10 mouse cellular contexts compared by ENCODE assay signal in the genomic region with DNA sequence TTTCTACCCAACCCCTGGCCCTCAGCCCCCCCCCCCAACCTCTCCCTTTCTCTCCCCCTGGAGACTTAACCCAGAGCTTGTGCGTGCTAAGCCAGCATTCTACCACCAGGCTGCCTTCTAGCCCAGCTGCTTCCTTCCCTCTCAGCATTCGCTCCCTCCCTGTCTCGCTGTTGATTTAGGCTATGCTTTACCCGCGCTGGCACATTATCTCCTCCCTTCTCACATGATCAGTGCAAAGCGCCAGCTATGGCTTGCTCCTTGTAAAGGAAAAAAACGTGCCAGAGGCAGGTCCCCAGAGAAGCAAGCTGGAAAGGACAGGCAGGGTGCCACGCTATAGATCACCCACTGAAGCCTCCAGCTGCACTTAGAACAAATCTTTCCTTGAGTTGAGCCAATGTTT.
DNase-seq lines count a peak whose midpoint lies in the region; ATAC-seq and TF ChIP-seq lines count a peak whose summit lies in the region.
"Had no signal": no experiment of that assay in that cellular context is flagged by ENCODE, and none has a peak within 500 bp of the region (broad histone marks: within the 10 kb centered on the region; RNA-seq: fewer than 3 reads in every experiment).

No protein-coding gene starts in this region.

- H3K27ac ChIP-seq in heart, embryonic 10.5 days: no peak overlapping the region
- H3K27ac ChIP-seq: hindbrain, embryonic 14.5 days; liver, embryonic 14.5 days had no signal

- H3K4me1 ChIP-seq in heart, embryonic 10.5 days: no peaks in the 10 kb centered on the region

- H3K9me3 ChIP-seq in heart, embryonic 10.5 days: no peaks in the 10 kb centered on the region

- 44% methylated on average over 8 of the region's 8 CpGs for WGBS in heart, embryonic 10.5 days

- TF ChIP-seq CTCF in brain, embryonic 14.5 days (IDR thresholded peaks at IDR 0.05; ENCODE audit: borderline replicate concordance, extremely low read depth, insufficient read depth, insufficient read length): peak; percentile 22; the same call in 1 of the 2 replicates

- ATAC-seq in granulocyte monocyte progenitor cell, adult 5-6 weeks (replicated peaks; ENCODE audit: poor library complexity, severe bottlenecking): no peak

- H3K4me3 ChIP-seq in heart, embryonic 10.5 days: no peak overlapping the region

- no peaks in the 10 kb centered on the region for H3K27me3 ChIP-seq in heart, embryonic 10.5 days (ENCODE audit: insufficient read depth, poor library complexity, severe bottlenecking)

- peak; percentile 35 for DNase-seq in heart, adult 8-10 months (ENCODE audit: low spot score)
- DNase-seq in heart, embryonic 10.5 days (ENCODE audit: low spot score): no peak
- DNase-seq in ES-CJ7 (ENCODE audit: low read depth, low spot score): peak; percentile 15
- DNase-seq in brain, embryonic 14.5 days (ENCODE audit: low read depth): peak; percentile 68
- DNase-seq in kidney, postnatal 14 days: peak; percentile 12
- DNase-seq in cerebellum, adult 11 months: no peak
- DNase-seq in spleen, adult 18-20 months: no peak

- TF ChIP-seq POLR2A in brain, embryonic 14.5 days (IDR thresholded peaks at IDR 0.05; ENCODE audit: borderline replicate concordance, extremely low read depth, insufficient read depth, insufficient read length, poor library complexity, severe bottlenecking): no peak

- H3K36me3 ChIP-seq in heart, embryonic 10.5 days: no peaks in the 10 kb centered on the region

Comparison
In these comparisons a context has a peak if more than half of its experiments do, and no peak if none do; other contexts are left out.
1. DNase-seq: peak in heart, adult 8-10 months (single experiment), ES-CJ7 (single experiment), brain, embryonic 14.5 days (single experiment) and kidney, postnatal 14 days (single experiment); none in heart, embryonic 10.5 days (single experiment), cerebellum, adult 11 months (single experiment) and spleen, adult 18-20 months (0 of 2).